Comparison of ENCODE assay signal across 24 mouse cellular contexts in genomic region chr11:102386121-102386520, GRCm38 (mm10). TPM values are rescaled to one million over a fixed set of nuclear protein-coding genes. Genes with fewer than 3 reads are reported as not detected.
A peak's percentile ranks its signal among the peaks of the same experiment; 100 is the strongest.
DNase-seq lines count a peak whose midpoint lies in the region; ATAC-seq and TF ChIP-seq lines count a peak whose summit lies in the region.
"Had no signal": no experiment of that assay in that cellular context is flagged by ENCODE, and none has a peak within 500 bp of the region (broad histone marks: within the 10 kb centered on the region; RNA-seq: fewer than 3 reads in every experiment).

No protein-coding gene starts in this region.

- H3K4me2 ChIP-seq in liver, embryonic 13.5 days: no peak overlapping the region
- H3K4me2 ChIP-seq: embryonic facial prominence, embryonic 13.5 days; embryonic facial prominence, embryonic 15.5 days; forebrain, embryonic 12.5 days; forebrain, embryonic 15.5 days had no signal

- H3K9me3 ChIP-seq in liver, embryonic 13.5 days (replicated peaks): no peaks in the 10 kb centered on the region
- H3K9me3 ChIP-seq: embryonic facial prominence, embryonic 13.5 days; embryonic facial prominence, embryonic 15.5 days; forebrain, embryonic 10.5 days; forebrain, embryonic 12.5 days; forebrain, embryonic 15.5 days; G1E had no signal

- no peak overlapping the region for H3K4me3 ChIP-seq in liver, embryonic 13.5 days (replicated peaks)
- no peak overlapping the region for H3K4me3 ChIP-seq in C2C12 (ENCODE audit: insufficient read depth, poor library complexity, severe bottlenecking)
- H3K4me3 ChIP-seq: embryonic facial prominence, embryonic 13.5 days; embryonic facial prominence, embryonic 15.5 days; erythroblast, embryonic 14.5 days; forebrain, embryonic 10.5 days; forebrain, embryonic 12.5 days; forebrain, embryonic 15.5 days had no signal

- no peak for TF ChIP-seq CTCF in C2C12 (IDR thresholded peaks at IDR 0.05; ENCODE audit: control insufficient read depth, insufficient read depth, insufficient read length)

- H3ac ChIP-seq in C2C12 (ENCODE audit: control insufficient read depth, insufficient read length, low read depth): no peak overlapping the region

- peak overlapping the region; percentile 13; the same call in 1 of the 2 replicates for H3K9ac ChIP-seq in liver, embryonic 13.5 days
- H3K9ac ChIP-seq: embryonic facial prominence, embryonic 13.5 days; embryonic facial prominence, embryonic 15.5 days; forebrain, embryonic 12.5 days; forebrain, embryonic 15.5 days; forebrain, postnatal 0 days had no signal

- H3K79me2 ChIP-seq in C2C12 (ENCODE audit: control insufficient read depth, insufficient read depth): no peaks in the 10 kb centered on the region

- no peak for ATAC-seq in liver, embryonic 13.5 days (ENCODE audit: low read depth)
- ATAC-seq: forebrain, embryonic 15.5 days; forebrain, postnatal 0 days had no signal

- H3K27ac ChIP-seq in liver, embryonic 13.5 days: no peak overlapping the region
- H3K27ac ChIP-seq: embryonic facial prominence, embryonic 13.5 days; embryonic facial prominence, embryonic 15.5 days; forebrain, embryonic 10.5 days; forebrain, embryonic 12.5 days; forebrain, embryonic 15.5 days had no signal

- H3K79me3 ChIP-seq in C2C12 (ENCODE audit: low read depth): no peaks in the 10 kb centered on the region

- 33% methylated on average over 5 of the region's 5 CpGs for WGBS in liver, embryonic 13.5 days (ENCODE audit: insufficient replicate concordance)

- peaks cover 47% of the 10 kb centered on the region for H3K4me1 ChIP-seq in liver, embryonic 13.5 days (replicated peaks)
- H3K4me1 ChIP-seq: embryonic facial prominence, embryonic 13.5 days; embryonic facial prominence, embryonic 15.5 days; forebrain, embryonic 12.5 days; forebrain, embryonic 15.5 days had no signal

- H3K27me3 ChIP-seq in liver, embryonic 13.5 days: peaks cover 38% of the 10 kb centered on the region
- peaks cover 4% of the 10 kb centered on the region for H3K27me3 ChIP-seq in C2C12 (ENCODE audit: control insufficient read depth, insufficient read depth, insufficient read length)
- H3K27me3 ChIP-seq: embryonic facial prominence, embryonic 13.5 days; embryonic facial prominence, embryonic 15.5 days; forebrain, embryonic 15.5 days had no signal

- no peaks in the 10 kb centered on the region for H3K36me3 ChIP-seq in liver, embryonic 13.5 days
- no peaks in the 10 kb centered on the region for H3K36me3 ChIP-seq in C2C12 (ENCODE audit: control insufficient read depth, insufficient read depth)
- H3K36me3 ChIP-seq: embryonic facial prominence, embryonic 13.5 days; embryonic facial prominence, embryonic 15.5 days; forebrain, embryonic 10.5 days; forebrain, embryonic 12.5 days; forebrain, embryonic 15.5 days; G1E had no signal

- DNase-seq in liver, embryonic 13.5 days: no peak
- DNase-seq in liver: no peak
- no peak for DNase-seq in Muller cell, postnatal 12 days (ENCODE audit: inconsistent ontology term)
- DNase-seq in layer of hippocampus, adult 9-11 months: no peak
- DNase-seq: adrenal gland, adult 2 months; adrenal gland, postnatal 10 days; adrenal gland, postnatal 25 days; B cell, adult 2 months; cerebellum, adult 11 months; cerebellum, adult 18-20 months; cerebellum, adult 8-10 months; cerebellum, adult 9-11 months; cerebellum, postnatal 14 days; cerebellum, postnatal 36 days; embryo, embryonic 11 days; forebrain, postnatal 0 days had no signal

TF ChIP-seq in C2C12, 6 proteins besides CTCF, POLR2A, EP300 and RAD21:
- TF ChIP-seq MYOD1 (IDR thresholded peaks at IDR 0.05; ENCODE audit: control insufficient read depth, insufficient read length, low read depth) (peak; percentile 72), FOSL1 (IDR thresholded peaks at IDR 0.05; ENCODE audit: insufficient read depth, low read length, poor library complexity, severe bottlenecking) (no peak)

RNA-seq across cellular contexts. Expression of gene Rundc3a, which starts 7.1 kb away (rescaled TPM):
- 1.5 and 1.7 TPM in 2 replicates for polyA plus RNA-seq in liver, embryonic 13.5 days (2015; fragmentation: Nextera tagmentation; extraction: Ambion mirVana)
- 2.2 TPM for polyA plus RNA-seq in C2C12 (2012; fragmentation: generic; extraction: Trizol)
- polyA plus RNA-seq: G1E had no signal

RNA-seq across cellular contexts. Expression of gene Slc4a1, which starts 20.1 kb away (rescaled TPM):
- 734 and 914 TPM in 2 replicates for polyA plus RNA-seq in liver, embryonic 13.5 days (2015; fragmentation: Nextera tagmentation; extraction: Ambion mirVana)
- not detected for polyA plus RNA-seq in C2C12 (2012; fragmentation: generic; extraction: Trizol)

RNA-seq across cellular contexts. Expression of gene Slc25a39, which starts 21.6 kb away (rescaled TPM):
- polyA plus RNA-seq in liver, embryonic 13.5 days (2015; fragmentation: Nextera tagmentation; extraction: Ambion mirVana): 388 and 390 TPM in 2 replicates
- 174 TPM for polyA plus RNA-seq in C2C12 (2012; fragmentation: generic; extraction: Trizol)

RNA-seq across cellular contexts. Expression of gene Grn, which starts 44.0 kb away (rescaled TPM):
- polyA plus RNA-seq in liver, embryonic 13.5 days (2015; fragmentation: Nextera tagmentation; extraction: Ambion mirVana): 59.5 and 63.3 TPM in 2 replicates
- polyA plus RNA-seq in C2C12 (2012; fragmentation: generic; extraction: Trizol): 79.1 TPM

Comparison
In these comparisons a context has a peak if more than half of its experiments do, and no peak if none do; other contexts are left out.
1. RNA of gene Slc4a1, which starts 20.1 kb away (polyA plus RNA-seq): 734 to 914 TPM in liver, embryonic 13.5 days; not detected in C2C12 (single experiment); every median in the first group is over 100 times any median in the second.